Comparison of ENCODE assay signal across 7 mouse cellular contexts in genomic region chr17:23739202-23740135, GRCm38 (mm10). TPM values are rescaled to one million over a fixed set of nuclear protein-coding genes. Genes with fewer than 3 reads are reported as not detected.
DNase-seq lines count a peak whose midpoint lies in the region; ATAC-seq and TF ChIP-seq lines count a peak whose summit lies in the region.

No protein-coding gene starts in this region.

- H3K9ac ChIP-seq in lung, embryonic 14.5 days, result peak overlapping the region; percentile 70
- peak overlapping the region; percentile 89 for H3K9ac ChIP-seq in forebrain, embryonic 12.5 days
- peak overlapping the region; percentile 64 for H3K9ac ChIP-seq in midbrain, embryonic 12.5 days (replicated peaks)

- peak overlapping the region; percentile 72 for H3K4me3 ChIP-seq in lung, embryonic 14.5 days (ENCODE audit: low read depth, low read length)
- H3K4me3 ChIP-seq in forebrain, embryonic 12.5 days (replicated peaks), result peak overlapping the region; percentile 71
- H3K4me3 ChIP-seq in midbrain, embryonic 12.5 days, result peak overlapping the region; percentile 69

- H3K9me3 ChIP-seq in lung, embryonic 14.5 days (ENCODE audit: low read depth, low read length), result no peaks in the 10 kb centered on the region
- no peaks in the 10 kb centered on the region for H3K9me3 ChIP-seq in forebrain, embryonic 12.5 days
- H3K9me3 ChIP-seq in midbrain, embryonic 12.5 days, result no peaks in the 10 kb centered on the region

- peak overlapping the region; percentile 99 for H3K4me2 ChIP-seq in lung, embryonic 14.5 days
- peak overlapping the region; percentile 97 for H3K4me2 ChIP-seq in forebrain, embryonic 12.5 days
- peak overlapping the region; percentile 66 for H3K4me2 ChIP-seq in midbrain, embryonic 12.5 days (replicated peaks)

- peaks cover 39% of the 10 kb centered on the region for H3K27me3 ChIP-seq in lung, embryonic 14.5 days (ENCODE audit: insufficient read depth, low read length)
- peaks cover 65% of the 10 kb centered on the region for H3K27me3 ChIP-seq in forebrain, embryonic 12.5 days
- H3K27me3 ChIP-seq in midbrain, embryonic 12.5 days, result peaks cover 49% of the 10 kb centered on the region

- peak; percentile 51 for ATAC-seq in lung, embryonic 14.5 days (ENCODE audit: insufficient read depth)
- peak; percentile 49 for ATAC-seq in forebrain, embryonic 12.5 days (ENCODE audit: low FRiP score)
- peak; percentile 44 for ATAC-seq in midbrain, embryonic 12.5 days (ENCODE audit: low FRiP score, low read depth)

- peaks cover 7% of the 10 kb centered on the region for H3K4me1 ChIP-seq in lung, embryonic 14.5 days (ENCODE audit: insufficient read depth)
- H3K4me1 ChIP-seq in forebrain, embryonic 12.5 days, result peaks cover 38% of the 10 kb centered on the region
- peaks cover 34% of the 10 kb centered on the region for H3K4me1 ChIP-seq in midbrain, embryonic 12.5 days

- peaks cover 30% of the 10 kb centered on the region for H3K36me3 ChIP-seq in lung, embryonic 14.5 days (ENCODE audit: insufficient read depth)
- peaks cover 31% of the 10 kb centered on the region for H3K36me3 ChIP-seq in forebrain, embryonic 12.5 days (replicated peaks)
- peaks cover 31% of the 10 kb centered on the region for H3K36me3 ChIP-seq in midbrain, embryonic 12.5 days

- DNase-seq in lung, embryonic 14.5 days, result peak; percentile 79
- no peak for DNase-seq in lung, adult 18-20 months
- peak; percentile 64 for DNase-seq in brain, adult 2 months (ENCODE audit: low read depth, low spot score)
- DNase-seq in kidney, postnatal 10 days, result peak; percentile 62
- DNase-seq in yolk sac, embryonic 10.5 days (ENCODE audit: low spot score), result no peak

- TF ChIP-seq CTCF in lung, embryonic 14.5 days (IDR thresholded peaks at IDR 0.05; ENCODE audit: low read depth), result no peak

- under 1% methylated on average over 48 of the region's 48 CpGs for WGBS in lung, embryonic 14.5 days
- WGBS in forebrain, embryonic 12.5 days, result under 1% methylated on average over 48 of the region's 48 CpGs
- WGBS in midbrain, embryonic 12.5 days, result under 1% methylated on average over 48 of the region's 48 CpGs

- peak overlapping the region; percentile 61 for H3K27ac ChIP-seq in lung, embryonic 14.5 days (ENCODE audit: low read depth)
- peak overlapping the region; percentile 48 for H3K27ac ChIP-seq in forebrain, embryonic 12.5 days
- H3K27ac ChIP-seq in midbrain, embryonic 12.5 days (replicated peaks), result peak overlapping the region; percentile 79

RNA-seq across cellular contexts. Expression of gene Paqr4, which starts 1.2 kb away (rescaled TPM):
- polyA plus RNA-seq in lung, embryonic 14.5 days (2014; fragmentation: Nextera tagmentation; extraction: Ambion mirVana), result 35.8 TPM in 2 replicates
- polyA plus RNA-seq in forebrain, embryonic 12.5 days (2016; fragmentation: Nextera tagmentation; extraction: Ambion mirVana), result 26.4 and 30.8 TPM in 2 replicates
- 40.4 and 41.2 TPM in 2 replicates for polyA plus RNA-seq in midbrain, embryonic 12.5 days (2016; fragmentation: Nextera tagmentation; extraction: Ambion mirVana)

RNA-seq across cellular contexts. Expression of gene Kremen2, which starts 6.2 kb away (rescaled TPM):
- polyA plus RNA-seq in lung, embryonic 14.5 days (2014; fragmentation: Nextera tagmentation; extraction: Ambion mirVana), result not detected in 2 replicates
- 1.4 and 1.6 TPM in 2 replicates for polyA plus RNA-seq in forebrain, embryonic 12.5 days (2016; fragmentation: Nextera tagmentation; extraction: Ambion mirVana)
- polyA plus RNA-seq in midbrain, embryonic 12.5 days (2016; fragmentation: Nextera tagmentation; extraction: Ambion mirVana), result 1.2 and 1.5 TPM in 2 replicates

RNA-seq across cellular contexts. Expression of gene Pkmyt1, which starts 13.3 kb away (rescaled TPM):
- 68.4 and 79.0 TPM in 2 replicates for polyA plus RNA-seq in lung, embryonic 14.5 days (2014; fragmentation: Nextera tagmentation; extraction: Ambion mirVana)
- polyA plus RNA-seq in forebrain, embryonic 12.5 days (2016; fragmentation: Nextera tagmentation; extraction: Ambion mirVana), result 47.3 and 49.6 TPM in 2 replicates
- polyA plus RNA-seq in midbrain, embryonic 12.5 days (2016; fragmentation: Nextera tagmentation; extraction: Ambion mirVana), result 36.9 and 40.8 TPM in 2 replicates

RNA-seq across cellular contexts. Expression of gene 1520401A03Rik, which starts 16.9 kb away (rescaled TPM):
- polyA plus RNA-seq in lung, embryonic 14.5 days (2014; fragmentation: Nextera tagmentation; extraction: Ambion mirVana), result 0.17 TPM in 1 of 2 replicates, not detected in the other
- 0.17 TPM in 1 of 2 replicates, not detected in the other for polyA plus RNA-seq in forebrain, embryonic 12.5 days (2016; fragmentation: Nextera tagmentation; extraction: Ambion mirVana)
- 0.14 TPM in 1 of 2 replicates, not detected in the other for polyA plus RNA-seq in midbrain, embryonic 12.5 days (2016; fragmentation: Nextera tagmentation; extraction: Ambion mirVana)

RNA-seq across cellular contexts. Expression of gene Flywch1, which starts 31.9 kb away (rescaled TPM):
- 64.9 and 73.4 TPM in 2 replicates for polyA plus RNA-seq in lung, embryonic 14.5 days (2014; fragmentation: Nextera tagmentation; extraction: Ambion mirVana)
- polyA plus RNA-seq in forebrain, embryonic 12.5 days (2016; fragmentation: Nextera tagmentation; extraction: Ambion mirVana), result 173 and 179 TPM in 2 replicates
- 212 and 220 TPM in 2 replicates for polyA plus RNA-seq in midbrain, embryonic 12.5 days (2016; fragmentation: Nextera tagmentation; extraction: Ambion mirVana)

Comparison
In these comparisons a context has a peak if more than half of its experiments do, and no peak if none do; other contexts are left out.
1. DNase-seq: peak in lung, embryonic 14.5 days (single experiment), brain, adult 2 months (single experiment) and kidney, postnatal 10 days (single experiment); none in lung, adult 18-20 months (0 of 2) and yolk sac, embryonic 10.5 days (single experiment).
2. Peak in every context shown above with its lines, with median percentiles within 50 percentile points of each other: ATAC-seq, H3K27ac ChIP-seq, H3K4me2 ChIP-seq, H3K4me3 ChIP-seq and H3K9ac ChIP-seq.